Mouse (Mus musculus) liver, embryonic 14 days (tissue): Measurements from ENCODE around the gene Espn. TPM values are rescaled to one million over a fixed set of nuclear protein-coding genes. Genes with fewer than 3 reads are reported as not detected.

Experiments used
- polyA plus RNA-seq: library from polyadenylated mRNA; depleted of rRNA; stranded (reverse); fragments of >200 nt; gene quantifications from 2 replicates; pipeline ENCODE4 v1.2.3, GENCODE M21; 2012; rRNA removed

The Espn gene
- 1.3 and 1.4 TPM in 2 replicates for polyA plus RNA-seq

DNA sequence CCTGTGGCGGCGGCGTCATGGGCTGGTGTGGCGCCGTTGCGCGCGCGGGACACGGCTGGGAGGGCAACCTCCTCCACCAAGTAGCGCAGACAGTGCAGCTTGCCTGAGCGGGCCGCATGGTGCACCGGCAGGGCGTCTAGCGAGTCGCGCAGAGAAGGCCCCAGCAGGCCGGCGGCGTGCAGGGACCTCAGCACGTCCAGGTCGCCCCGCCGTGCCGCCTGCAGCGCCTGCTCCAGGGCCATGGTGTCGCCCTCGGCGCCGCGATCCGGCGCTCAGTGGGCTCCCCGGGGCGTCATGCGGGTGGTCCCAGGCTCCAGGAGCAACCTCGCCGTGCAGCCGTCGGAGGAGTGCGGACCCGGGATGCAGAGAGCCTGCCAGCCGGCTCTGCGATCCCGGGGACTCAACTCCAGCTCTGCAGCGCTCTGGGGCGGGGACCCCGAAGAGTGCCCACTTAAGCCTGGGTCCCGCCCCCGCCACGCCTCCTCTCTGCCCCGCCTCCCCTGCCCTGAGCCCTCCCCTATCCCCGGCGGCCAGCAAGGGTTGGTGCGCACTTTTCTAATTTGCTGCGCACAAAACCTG is at the start of gene Espn:
Espn (minus strand) TSS at position 406 of the 579 bp plus-strand sequence.

DNA sequence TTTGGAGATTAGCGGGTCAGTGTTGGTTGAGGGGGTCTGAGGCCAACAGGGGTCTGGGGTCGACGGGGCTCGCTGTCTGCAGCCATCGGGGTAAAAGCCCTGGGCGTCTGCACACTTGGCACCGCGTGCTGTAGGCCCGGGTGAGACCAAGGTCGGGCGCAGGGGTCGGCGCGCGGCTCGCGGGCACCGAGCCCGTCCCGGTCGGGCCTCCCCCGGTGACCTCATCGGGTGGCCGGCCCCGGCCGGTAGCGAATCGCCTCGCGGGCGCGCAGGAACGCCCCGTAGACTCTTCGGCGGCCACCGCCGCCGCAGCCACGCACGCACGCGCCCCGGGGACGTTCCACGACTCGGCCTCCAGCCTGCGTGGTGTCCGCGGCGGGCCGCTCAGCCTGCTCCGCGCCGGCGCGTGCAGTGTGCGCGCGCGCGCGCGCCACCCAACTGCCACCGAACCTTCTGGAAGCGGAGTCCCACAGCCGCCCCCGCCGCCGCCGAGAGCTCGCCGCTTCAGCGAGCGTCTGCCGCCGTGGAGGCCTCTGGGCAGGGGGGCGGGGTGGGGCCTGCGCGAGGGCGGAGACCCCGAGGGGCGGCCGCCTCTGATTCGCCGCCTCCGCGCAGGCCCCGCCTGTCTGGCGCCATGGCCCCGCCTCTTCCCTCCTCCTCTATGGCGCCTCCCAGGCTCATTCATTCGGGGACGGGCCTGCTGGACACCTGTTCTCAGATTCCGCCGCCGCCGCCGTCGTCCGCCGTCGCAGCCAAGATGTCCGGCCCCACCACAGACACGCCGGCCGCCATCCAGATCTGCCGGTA is 25.6 kb upstream of the Espn start, which contains the start of gene Acot7:
Acot7 (plus strand) TSS at position 598 of the 807 bp plus-strand sequence.

GRCm38 (mm10) chr4:152158585-152159284 is 6.6 kb upstream of the Espn start, which contains the start of gene Hes2:
Hes2 (plus strand) TSS chr4:152158867.

DNA sequence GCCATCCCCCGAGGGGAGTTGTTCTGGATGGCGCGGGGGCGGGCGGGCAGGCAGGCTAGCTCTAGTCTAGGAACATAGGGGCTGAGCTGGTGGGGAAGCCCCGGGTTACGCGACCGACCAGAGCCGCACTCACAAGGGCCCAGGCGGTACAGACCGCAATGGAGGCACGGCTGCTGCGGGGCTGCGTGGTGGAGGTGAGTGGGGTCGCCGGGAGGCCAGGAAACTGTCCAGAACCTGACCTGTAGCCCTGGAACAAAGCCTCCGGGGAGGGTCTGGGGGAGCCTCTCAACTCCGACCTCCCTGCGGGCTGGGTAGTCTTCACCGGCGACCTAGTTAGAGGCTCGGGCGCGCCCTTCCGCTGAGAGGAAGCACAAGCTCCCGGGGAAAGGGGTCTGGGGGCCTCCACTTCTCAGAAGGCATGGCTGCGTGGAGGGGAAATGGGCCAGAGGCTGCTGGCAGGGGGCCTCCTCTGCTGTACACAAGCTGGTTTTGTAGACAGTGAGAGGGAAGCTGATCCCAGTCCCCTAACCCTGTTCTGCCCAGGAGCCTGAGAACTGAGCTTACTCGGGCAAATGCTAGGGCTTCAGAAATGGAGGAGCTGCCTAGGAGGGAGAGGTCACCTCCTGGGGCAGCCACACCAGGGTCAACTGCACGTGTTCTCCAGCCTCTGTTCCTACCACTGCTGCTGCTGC is 36.1 kb downstream of the Espn start, which contains the start of gene Tnfrsf25:
Tnfrsf25 (plus strand) TSS at position 14 of the 692 bp plus-strand sequence.

DNA sequence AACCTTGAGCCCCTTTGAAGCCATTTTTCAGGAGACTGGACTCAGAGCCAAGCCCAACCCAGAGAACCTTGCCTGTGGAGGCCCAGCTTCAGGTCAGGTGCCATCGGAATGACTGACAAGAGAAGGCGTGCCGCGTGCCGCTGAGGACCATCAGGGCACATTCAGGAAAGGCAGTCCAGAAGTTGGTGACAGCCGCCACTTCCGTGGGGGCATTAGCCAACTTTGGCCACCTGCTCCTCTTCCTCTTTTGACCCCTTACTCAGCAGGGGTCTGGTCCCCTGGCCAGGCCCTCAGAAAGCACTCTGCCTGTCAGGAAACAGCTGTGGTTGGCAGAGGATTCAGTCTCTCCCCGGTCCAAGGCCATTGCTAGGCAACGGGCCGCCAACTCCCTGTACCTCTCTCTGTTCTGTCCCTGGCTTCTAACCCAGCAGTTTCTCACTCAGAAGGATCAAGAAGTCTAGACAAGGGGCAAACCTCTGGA is 80.0 kb downstream of the Espn start, which contains the start of gene Plekhg5:
Plekhg5 (plus strand) TSS at position 378 of the 481 bp plus-strand sequence.

Other genes with a start within 250 kb of the Espn start
- 29.1 and 35.9 TPM in 2 replicates for gene Dnajc11, start 218.7 kb downstream of the Espn start, polyA plus RNA-seq
- 5.1 and 5.9 TPM in 2 replicates for gene Thap3, start 163.4 kb downstream of the Espn start, polyA plus RNA-seq
- 2.5 and 3.2 TPM in 2 replicates for gene Phf13, start 156.1 kb downstream of the Espn start, polyA plus RNA-seq
- 3.9 and 4.2 TPM in 2 replicates for gene Klhl21, start 143.6 kb downstream of the Espn start, polyA plus RNA-seq
- gene Zbtb48, start 124.7 kb downstream of the Espn start, polyA plus RNA-seq: 11.0 and 12.9 TPM in 2 replicates
- 0.02 and 0.05 TPM in 2 replicates for gene Tas1r1, start 113.8 kb downstream of the Espn start, polyA plus RNA-seq
- 9.2 and 9.9 TPM in 2 replicates for gene Nol9, start 113.0 kb downstream of the Espn start, polyA plus RNA-seq
- 3.9 and 4.7 TPM in 2 replicates for gene Plekhg5, start 79.9 kb downstream of the Espn start, polyA plus RNA-seq
- gene Tnfrsf25, start 36.4 kb downstream of the Espn start, polyA plus RNA-seq: 0.75 and 0.84 TPM in 2 replicates
- gene Hes2, start 6.5 kb upstream of the Espn start, polyA plus RNA-seq: 0.01 and 0.10 TPM in 2 replicates
- gene Acot7, start 25.8 kb upstream of the Espn start, polyA plus RNA-seq: 12.1 and 14.0 TPM in 2 replicates
- 0.84 and 1.3 TPM in 2 replicates for gene Gpr153, start 121.9 kb upstream of the Espn start, polyA plus RNA-seq
- 0.01 TPM in 1 of 2 replicates, not detected in the other for gene Hes3, start 139.3 kb upstream of the Espn start, polyA plus RNA-seq
- 5.6 and 6.3 TPM in 2 replicates for gene Icmt, start 144.9 kb upstream of the Espn start, polyA plus RNA-seq
- gene Rnf207, start 166.6 kb upstream of the Espn start, polyA plus RNA-seq: 0.10 TPM in 2 replicates
- 539 and 591 TPM in 2 replicates for gene Rpl22, start 173.4 kb upstream of the Espn start, polyA plus RNA-seq
- 0.06 and 0.07 TPM in 2 replicates for gene Chd5, start 186.3 kb upstream of the Espn start, polyA plus RNA-seq